Mouse (Mus musculus) liver, adult 2 months (tissue): Measurements from ENCODE around the gene Cenpp.

Source experiments
- CTCF ChIP-seq: fragments of 200-500 bp; IDR thresholded peaks from 2 replicates; pipeline ENCODE4 v1.5.1; 2011; ENCODE audit warnings: low read depth, low read length, control low read depth
- POLR2A ChIP-seq: fragments of 200-500 bp; IDR thresholded peaks from 2 replicates; pipeline ENCODE4 v1.6.1; 2011; ENCODE audit warnings: low read length, control low read depth; ENCODE audit not compliant: insufficient read depth; ENCODE audit errors: extremely low read depth

DNA sequence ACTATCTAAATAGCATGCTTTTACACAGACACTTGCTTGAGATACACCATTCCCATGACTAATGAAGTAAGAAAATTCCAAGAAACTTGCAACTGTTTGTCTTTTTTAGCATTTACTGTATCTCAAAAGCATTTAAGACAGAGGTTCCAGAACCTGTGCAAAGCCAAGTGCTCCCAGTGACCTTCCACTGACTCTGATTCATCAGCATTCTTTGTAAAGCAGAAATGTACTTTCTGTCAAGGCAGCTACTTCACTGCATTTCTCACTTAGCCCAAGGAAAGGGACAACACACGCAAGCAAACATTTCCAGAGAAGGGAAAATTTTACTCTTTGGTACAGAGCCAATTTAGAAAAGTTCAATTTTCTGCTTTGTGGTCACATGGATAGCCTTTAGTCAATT, 29.4 kb downstream of the Cenpp start:
- TF ChIP-seq CTCF (no peak), POLR2A (no peak)
